Mouse (Mus musculus) granulocyte monocyte progenitor cell, adult 5-6 weeks (primary cell): ENCODE data around the gene Krr1. TPM values are rescaled to one million over a fixed set of nuclear protein-coding genes. Genes with fewer than 3 reads are reported as not detected.

Experiments
- ATAC-seq: replicated peaks from 2 replicates; pipeline ENCODE4 v1.8.0; 2016; ENCODE audit warnings: mild to moderate bottlenecking, moderate TSS enrichment, inconsistent platforms; ENCODE audit not compliant: poor library complexity, severe bottlenecking
- total RNA-seq, 2 experiments: library from RNA; stranded (forward) in 1 of 2; stranded (reverse) in 1 of 2; fragments of 200-712, 200-1000 nt in 1 of 2; fragments of >200 nt in 1 of 2; fragmentation: Nextera tagmentation in 1 of 2; gene quantifications; 2 replicates each; pipeline ENCODE4 v1.2.3; 2014 to 2017

Gene Krr1
- total RNA-seq (2014; fragmentation: Nextera tagmentation) (58.0 and 60.9 TPM in 2 replicates), total RNA-seq (2017) (67.6 and 80.2 TPM in 2 replicates)

DNA sequence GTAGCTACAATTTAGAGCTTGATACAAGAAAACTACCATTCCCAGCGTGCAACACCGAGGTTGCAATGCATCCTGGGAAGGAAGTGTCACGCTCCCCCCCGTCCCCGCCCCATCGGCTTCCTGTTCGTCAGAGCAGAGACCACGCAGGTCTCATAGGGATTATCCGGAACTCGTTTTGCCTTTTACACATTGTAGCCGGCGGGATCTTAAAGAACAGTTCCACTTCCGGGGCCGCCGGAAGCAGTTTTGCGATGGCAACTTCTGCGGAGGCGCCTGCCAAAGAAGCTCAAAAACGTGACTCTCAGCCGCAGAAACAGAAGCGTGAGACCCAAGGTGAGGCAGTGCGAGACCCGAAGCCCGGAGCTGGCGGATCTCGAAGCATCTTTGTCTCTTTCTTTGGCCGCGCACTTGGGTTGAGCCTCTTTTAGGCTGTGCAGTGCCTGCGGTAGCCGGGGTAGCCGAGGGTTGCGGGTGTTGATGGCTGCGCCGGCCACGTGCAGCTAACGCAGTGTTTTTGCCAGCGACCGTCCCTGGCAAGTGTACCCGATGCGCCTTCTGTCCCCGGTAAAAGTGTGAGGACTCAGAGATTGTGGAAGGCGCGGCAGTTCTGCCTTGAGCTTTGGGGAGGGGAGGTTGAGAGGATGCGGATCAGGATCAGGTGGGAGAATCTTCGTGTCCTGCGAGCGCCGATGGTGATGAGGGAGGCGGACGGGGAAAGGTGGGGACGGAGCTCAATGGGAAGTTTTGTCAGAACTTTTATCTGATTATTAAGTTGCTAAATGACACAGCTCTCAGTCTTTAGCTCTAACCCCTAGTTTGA is at the start of gene Krr1:
Gene Krr1, plus strand, starts transcription at position 123 of the 820 bp plus-strand sequence.
- peak; percentile 98 for ATAC-seq

GRCm38 (mm10) chr10:111923503-111924135 is 48.8 kb upstream of the Krr1 start:
- ATAC-seq, result no peak

DNA sequence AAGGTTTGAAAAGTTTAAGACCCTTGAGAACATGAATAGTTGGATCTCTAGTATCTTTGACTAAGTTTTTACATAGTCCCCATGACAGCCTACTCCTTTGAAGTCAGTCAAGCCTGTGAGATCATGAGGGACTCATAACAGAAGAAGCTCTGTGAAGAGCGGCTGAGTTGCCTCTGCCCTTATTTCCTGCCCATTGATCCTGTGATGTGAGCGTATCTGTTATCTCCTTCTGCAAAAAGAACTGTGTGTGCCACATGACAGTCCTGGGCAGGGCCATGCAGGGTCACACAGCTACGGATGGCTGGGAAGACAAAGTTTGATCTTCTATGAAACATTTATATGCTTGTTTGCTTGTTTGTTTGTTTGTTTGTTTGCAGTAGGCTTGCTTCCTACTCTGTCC is 48.3 kb upstream of the Krr1 start:
- no peak for ATAC-seq

DNA sequence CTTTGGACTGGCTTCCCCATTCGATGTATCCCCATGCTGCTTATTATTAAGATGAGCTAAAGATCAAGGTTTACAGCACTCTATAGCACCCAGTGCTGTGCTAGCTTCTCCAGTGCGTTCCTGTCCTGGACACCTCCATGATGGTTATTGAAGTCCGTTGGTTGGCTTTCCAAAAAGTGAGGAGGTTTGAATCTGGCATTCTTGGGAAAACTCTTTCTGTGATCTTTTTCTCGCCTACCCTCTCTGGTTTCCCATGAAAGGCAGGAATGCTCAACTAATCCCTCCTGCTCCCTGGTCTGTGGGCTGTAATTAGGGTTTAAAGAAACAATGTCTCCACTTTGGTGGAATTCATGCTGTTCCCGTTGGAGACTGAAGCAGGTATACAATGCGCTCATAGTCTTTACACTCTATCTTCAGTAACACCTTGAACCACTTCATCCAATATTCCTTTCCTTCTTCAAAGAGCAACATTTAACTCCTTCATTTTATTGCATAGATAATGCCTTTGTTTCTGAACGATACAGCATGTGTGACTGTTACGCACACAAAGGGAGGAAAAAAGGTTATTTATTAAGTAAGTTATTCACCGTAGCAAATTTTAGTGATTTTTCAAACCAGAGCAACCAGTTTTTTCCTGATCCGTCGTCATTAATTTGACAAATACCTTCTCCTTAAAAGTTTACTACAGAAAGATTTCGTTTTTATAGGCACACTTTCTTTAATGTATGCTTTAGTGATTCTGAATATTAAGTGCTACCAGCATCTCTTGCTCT is 47.6 kb upstream of the Krr1 start:
- ATAC-seq, result no peak

DNA sequence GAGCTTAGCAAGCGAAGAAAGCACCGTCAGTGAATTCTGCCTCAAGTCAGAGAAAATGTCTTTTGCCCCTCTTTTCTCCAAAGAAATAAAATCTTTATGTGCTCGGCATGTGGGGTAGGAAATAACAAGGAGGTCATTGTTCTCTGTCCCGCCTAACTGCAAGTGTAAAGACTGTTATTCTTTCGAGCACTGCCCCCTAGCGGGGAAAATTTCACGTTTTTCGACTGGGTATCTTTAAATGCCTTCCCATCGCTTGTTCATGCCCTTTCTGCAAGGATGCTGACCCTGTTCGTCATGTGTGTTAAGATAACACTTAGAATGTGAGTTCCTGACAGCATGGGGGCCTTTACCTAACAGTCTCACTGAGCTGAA is 47.0 kb upstream of the Krr1 start:
- ATAC-seq, result peak; percentile 77

GRCm38 (mm10) chr10:111932621-111933345 is 39.7 kb upstream of the Krr1 start:
- ATAC-seq, result no peak

DNA sequence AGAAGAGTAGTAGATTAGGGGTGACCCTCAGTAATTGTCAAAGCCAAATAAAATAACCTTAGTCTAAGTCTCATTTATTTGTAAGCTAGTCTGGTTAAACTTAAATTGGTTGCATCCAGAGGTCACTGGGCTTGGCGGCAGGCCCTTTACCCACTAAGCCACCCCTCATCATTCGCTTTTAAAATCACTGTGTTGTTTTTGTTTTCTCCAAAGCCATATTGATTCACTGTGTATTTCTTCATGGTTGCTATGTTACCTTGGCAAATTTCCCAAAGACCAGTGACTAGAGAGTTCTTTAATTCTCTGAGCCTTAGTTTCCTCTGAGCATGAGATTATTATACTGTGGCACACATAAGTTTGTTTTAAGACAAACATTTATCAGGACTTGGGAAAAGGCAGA is 37.3 kb upstream of the Krr1 start:
- no peak for ATAC-seq

- ATAC-seq, result no peak
Measured at GRCm38 (mm10) chr10:111936021-111936420, 36.4 kb upstream of the Krr1 start.

DNA sequence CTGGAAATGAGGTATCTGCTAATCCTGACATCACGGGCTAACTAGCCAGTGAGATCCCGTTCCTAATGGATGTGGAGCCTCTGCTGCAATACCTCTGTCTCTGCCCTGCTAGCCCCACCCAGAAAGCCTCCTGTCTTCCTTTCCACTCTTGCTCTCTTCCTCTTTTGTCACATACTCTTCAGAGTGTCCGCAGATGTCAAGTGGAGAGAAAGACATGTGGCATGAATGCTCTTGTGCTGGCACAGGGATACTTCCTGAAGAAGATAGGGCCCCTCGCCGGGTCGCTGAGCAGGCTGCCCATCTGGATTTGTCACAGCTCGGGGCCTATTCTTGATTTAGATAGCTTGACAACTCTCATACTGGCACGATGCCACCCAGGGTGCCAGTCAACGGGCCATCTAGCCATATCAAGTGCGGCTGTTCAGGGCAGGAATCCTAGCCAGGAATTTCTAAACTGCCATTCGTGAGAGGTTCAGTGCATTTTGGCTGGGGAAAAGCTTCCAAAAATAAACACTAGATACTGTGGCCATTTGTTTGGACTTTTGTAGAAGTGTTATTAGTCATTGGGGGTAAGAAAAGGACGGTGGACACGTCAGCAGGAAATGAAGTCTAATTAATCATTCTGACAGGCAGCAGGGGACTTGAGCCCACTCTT is 35.8 kb upstream of the Krr1 start:
- ATAC-seq, result peak; percentile 99

DNA sequence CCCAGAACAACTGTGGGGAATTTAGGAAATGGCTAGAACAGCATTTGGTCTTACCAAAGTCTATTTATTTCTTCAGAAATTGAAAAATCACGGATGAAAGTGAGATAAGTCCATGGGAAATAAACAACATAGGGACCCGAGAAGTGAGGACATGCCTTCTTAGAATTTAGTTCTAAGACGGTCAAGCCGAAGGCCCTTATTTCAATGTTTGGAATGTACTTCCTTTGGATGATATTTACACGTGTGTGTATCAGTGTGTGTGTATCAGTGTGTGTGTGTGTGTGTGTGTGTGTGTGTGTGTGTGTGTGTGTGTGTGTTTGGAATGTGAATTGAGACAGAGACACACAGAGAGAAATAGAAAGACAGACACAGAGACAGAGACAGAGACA is 35.3 kb upstream of the Krr1 start:
- ATAC-seq, result no peak

GRCm38 (mm10) chr10:111943026-111943425 is 29.4 kb upstream of the Krr1 start:
- ATAC-seq, result no peak

- no peak for ATAC-seq
Measured at GRCm38 (mm10) chr10:111945563-111945962, 26.9 kb upstream of the Krr1 start.

GRCm38 (mm10) chr10:111948041-111948440 is 24.4 kb upstream of the Krr1 start:
- ATAC-seq, result no peak

GRCm38 (mm10) chr10:111949008-111949407 is 23.5 kb upstream of the Krr1 start:
- ATAC-seq, result no peak

DNA sequence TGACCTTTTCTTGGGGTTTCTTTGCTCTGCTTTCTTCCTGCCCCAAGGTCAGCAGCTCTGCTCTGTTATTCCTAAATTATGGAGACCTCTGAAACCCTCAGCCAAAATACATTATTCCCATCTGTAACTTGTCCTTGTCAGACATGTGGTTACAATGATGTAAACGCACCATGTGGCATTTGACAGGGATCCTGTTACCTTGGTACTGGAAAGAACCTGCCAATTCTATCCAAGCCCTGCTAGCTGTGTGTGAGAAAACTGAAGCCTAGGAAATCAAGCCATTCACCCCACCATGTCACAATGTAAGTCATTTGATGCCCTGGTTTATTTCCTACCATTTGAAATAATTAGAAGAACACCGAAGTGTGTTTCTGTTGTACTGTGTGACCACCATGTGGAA is 16.6 kb upstream of the Krr1 start:
- ATAC-seq, result no peak

DNA sequence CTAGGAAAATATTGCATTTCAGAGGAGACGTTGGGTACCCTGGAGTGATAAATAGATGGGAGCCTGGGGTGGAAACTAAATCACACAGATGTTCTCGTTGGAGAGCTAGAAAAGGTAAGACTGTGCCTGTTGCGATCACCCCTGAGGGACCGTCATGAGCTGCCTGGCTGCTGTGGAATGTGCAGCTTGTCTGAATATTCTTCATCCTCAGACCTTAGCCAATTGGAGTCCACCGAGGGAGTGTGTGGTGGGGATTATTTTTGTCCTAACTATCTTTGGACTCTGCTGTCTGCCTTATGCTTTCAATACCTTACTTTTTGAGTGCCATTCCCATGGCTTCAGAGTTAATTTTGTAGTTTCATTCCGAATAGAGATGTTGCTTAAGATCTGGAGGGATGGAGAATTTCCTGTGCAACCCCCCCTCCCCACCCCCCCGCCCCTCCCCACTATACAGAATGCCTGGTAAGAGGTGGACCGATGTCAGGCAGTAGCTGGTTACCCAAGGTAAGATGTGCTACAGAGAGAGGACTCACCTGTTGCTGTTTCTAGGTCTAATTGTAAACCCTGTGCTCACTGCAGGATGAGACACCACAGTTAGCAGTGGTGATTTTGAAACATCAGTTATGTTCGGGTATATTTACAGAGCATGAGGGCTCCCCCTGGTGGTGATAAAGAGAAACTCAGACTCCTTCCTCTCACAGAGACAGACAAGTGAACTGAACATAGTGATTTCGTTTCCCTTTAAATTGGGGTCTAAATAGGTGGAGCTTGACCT is 15.0 kb upstream of the Krr1 start:
- peak; percentile 95 for ATAC-seq

- no peak for ATAC-seq
Measured at GRCm38 (mm10) chr10:111958046-111958421, 14.4 kb upstream of the Krr1 start.

GRCm38 (mm10) chr10:111959353-111959752 is 13.1 kb upstream of the Krr1 start:
- ATAC-seq, result 0 out of 2 replicates have a peak, but pooled peaks have one; percentile 11

DNA sequence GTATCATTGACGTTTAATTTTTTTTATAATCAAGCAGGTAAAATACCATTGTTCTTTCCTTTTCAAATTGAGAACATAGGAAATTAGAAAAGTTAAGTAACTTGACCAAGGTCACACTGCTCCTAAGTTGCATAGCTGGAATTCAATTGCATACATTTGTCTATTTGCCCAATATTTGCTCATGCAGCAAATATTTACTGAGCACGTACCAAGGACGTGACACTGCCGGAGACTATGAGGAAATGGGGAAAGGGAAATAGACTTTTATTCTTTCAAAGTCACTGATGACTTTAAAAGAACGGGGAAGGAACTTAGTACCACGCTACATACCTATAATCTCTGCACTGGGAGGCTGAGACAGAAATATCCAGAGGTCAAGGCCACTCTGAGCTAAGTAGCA is 12.0 kb upstream of the Krr1 start:
- ATAC-seq, result no peak
